Mouse (Mus musculus): ENCODE data around the gene Gpm6a. TPM values are rescaled to one million over a fixed set of nuclear protein-coding genes. Genes with fewer than 3 reads are reported as not detected.

Gene Gpm6a
- 18.9 and 19.3 TPM in 2 replicates for polyA plus RNA-seq (2015; fragmentation: Nextera tagmentation; extraction: Ambion mirVana)

DNA sequence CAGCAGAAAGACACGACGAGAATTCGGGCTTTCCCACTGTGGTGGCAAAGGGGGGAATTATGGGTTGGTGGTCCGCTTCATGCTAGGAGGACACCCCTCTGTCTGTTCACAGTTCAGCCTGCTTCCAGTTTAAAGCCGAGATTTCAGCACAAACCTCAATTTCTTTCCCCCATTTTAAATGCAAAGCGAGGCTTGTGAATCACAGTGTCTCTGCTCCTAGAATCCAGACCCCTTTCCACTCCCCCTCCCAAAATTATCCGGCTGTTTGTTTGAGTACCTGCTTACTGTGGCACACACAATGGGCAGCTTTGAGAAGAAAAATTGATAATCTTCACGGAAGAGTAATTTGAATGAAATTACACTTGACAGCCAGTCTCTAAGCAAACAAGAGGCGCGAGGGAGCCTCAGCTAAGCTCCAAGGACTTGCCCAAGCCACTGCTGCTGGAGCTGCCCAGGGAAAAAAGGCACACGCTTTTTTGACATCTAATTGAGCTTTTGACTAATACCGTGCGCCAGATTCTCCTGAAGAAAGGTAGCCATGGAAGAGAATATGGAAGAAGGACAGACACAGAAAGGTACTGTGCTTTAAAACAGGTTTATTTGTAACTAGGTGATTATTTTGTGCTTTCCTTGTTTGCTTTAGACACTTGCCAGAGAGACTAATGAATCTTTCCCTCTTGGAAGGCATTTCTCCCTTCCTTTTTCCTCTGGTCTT lies at the start of gene Gpm6a:
TSS of gene Gpm6a (plus strand) at position 103 of the 715 bp plus-strand sequence.
- no peaks in the 10 kb centered on the region for H3K4me1 ChIP-seq
- no peak for ATAC-seq (replicated peaks; ENCODE audit: low FRiP score)
- H3K4me3 ChIP-seq (replicated peaks): no peak within 1 kb of the TSS
- H3K27me3 ChIP-seq: no peaks in the 10 kb centered on the region
- H3K27ac ChIP-seq: no peak within 1 kb of the TSS
- no peaks in the 10 kb centered on the region for H3K9me3 ChIP-seq (replicated peaks)
- H3K9ac ChIP-seq: no peak within 1 kb of the TSS
- peak within 1 kb of the TSS; percentile 30; the same call in 1 of the 2 replicates for H3K4me2 ChIP-seq
- WGBS: 28% methylated on average over 13 of the region's 13 CpGs
- H3K36me3 ChIP-seq: no peaks in the 10 kb centered on the region

DNA sequence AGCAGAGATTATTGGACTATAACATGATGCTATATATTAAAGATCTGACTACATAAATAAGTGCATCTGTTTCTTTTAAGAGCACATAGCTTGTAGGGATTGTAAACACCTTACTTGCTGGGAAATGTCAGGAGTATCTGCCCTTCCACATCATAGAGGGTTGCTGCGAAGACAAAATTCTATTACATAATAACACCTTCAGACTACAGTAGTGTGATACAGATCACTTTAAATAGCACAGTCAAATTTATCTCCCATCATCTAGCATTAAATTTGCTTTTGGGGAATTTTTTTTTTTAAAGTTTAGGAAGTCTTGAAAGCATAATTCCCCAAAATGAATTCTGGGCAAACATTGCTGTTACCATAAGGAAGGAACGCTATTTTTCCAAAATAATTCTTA lies 41.8 kb upstream of the Gpm6a start:
- Histone ChIP-seq H3K27me3 (no peaks in the 10 kb centered on the region), H3K4me1 (no peaks in the 10 kb centered on the region), H3K9ac (no peak overlapping the region), H3K4me3 (replicated peaks) (no peak overlapping the region), H3K36me3 (no peaks in the 10 kb centered on the region), H3K4me2 (no peak overlapping the region), H3K9me3 (replicated peaks) (no peaks in the 10 kb centered on the region), H3K27ac (no peak overlapping the region)
- no peak for ATAC-seq (replicated peaks; ENCODE audit: low FRiP score)
- WGBS: 92% methylated on average over 2 of the region's 2 CpGs

DNA sequence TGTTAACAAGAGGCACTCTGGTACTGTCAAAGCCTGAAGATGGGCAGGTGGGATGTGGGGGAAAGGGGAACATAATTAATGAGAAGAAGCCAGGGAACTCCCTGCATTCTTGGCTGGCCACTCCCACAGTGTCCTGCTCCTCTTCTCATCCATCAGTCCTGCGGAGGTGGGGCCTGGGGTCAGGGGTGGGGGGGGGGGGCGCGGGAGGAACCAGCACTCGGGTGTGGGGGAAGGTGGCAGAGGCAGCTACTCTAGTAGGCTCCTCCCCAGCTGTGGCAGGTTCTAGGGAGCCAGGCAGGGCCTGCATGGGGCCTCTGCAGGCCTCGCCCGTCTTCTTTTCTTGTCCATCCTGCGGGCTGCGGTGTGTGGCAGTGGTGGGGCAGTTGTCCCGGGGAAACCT lies 36.9 kb upstream of the Gpm6a start:
- Histone ChIP-seq H3K4me1 (no peaks in the 10 kb centered on the region), H3K9ac (no peak overlapping the region), H3K36me3 (no peaks in the 10 kb centered on the region), H3K9me3 (replicated peaks) (no peaks in the 10 kb centered on the region), H3K4me3 (replicated peaks) (no peak overlapping the region), H3K4me2 (no peak overlapping the region), H3K27me3 (no peaks in the 10 kb centered on the region), H3K27ac (no peak overlapping the region)
- WGBS: 69% methylated on average over 6 of the region's 9 CpGs
- peak; percentile 74; the same call in 1 of the 2 replicates for ATAC-seq (replicated peaks; ENCODE audit: low FRiP score)

- no peak overlapping the region for H3K4me2 ChIP-seq
- no peaks in the 10 kb centered on the region for H3K4me1 ChIP-seq
- no peak overlapping the region for H3K9ac ChIP-seq
- no peaks in the 10 kb centered on the region for H3K27me3 ChIP-seq
- H3K27ac ChIP-seq: no peak overlapping the region
- no peaks in the 10 kb centered on the region for H3K9me3 ChIP-seq (replicated peaks)
- no peak overlapping the region for H3K4me3 ChIP-seq (replicated peaks)
- H3K36me3 ChIP-seq: no peaks in the 10 kb centered on the region
- ATAC-seq (replicated peaks; ENCODE audit: low FRiP score): no peak
- 56% methylated on average over 2 of the region's 2 CpGs for WGBS
Observed at GRCm38 (mm10) chr8:54922160-54922855, 32.3 kb upstream of the Gpm6a start.

DNA sequence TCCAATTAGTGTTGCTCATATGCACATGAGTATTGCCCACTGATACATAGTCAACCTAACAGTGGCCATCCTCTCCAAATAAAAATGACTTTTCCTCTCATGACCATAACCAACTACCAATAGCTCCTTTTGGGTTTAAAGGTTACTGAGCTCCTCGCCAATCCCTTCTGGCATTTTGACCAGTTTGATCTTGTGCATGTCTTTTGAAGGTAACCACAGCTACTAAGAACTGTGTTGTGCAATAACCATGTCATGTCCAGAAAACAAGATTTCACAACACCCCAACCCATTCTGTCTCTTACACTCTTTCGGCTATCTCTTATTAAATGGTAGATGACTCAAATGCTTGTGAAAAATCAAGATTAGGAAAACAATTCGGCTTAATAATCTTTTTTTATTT lies 29.7 kb upstream of the Gpm6a start:
- no peaks in the 10 kb centered on the region for H3K36me3 ChIP-seq
- H3K27ac ChIP-seq: no peak overlapping the region
- 85% methylated on average over 3 of the region's 3 CpGs for WGBS
- H3K27me3 ChIP-seq: no peaks in the 10 kb centered on the region
- no peaks in the 10 kb centered on the region for H3K4me1 ChIP-seq
- H3K4me2 ChIP-seq: no peak overlapping the region
- no peak overlapping the region for H3K9ac ChIP-seq
- no peak for ATAC-seq (replicated peaks; ENCODE audit: low FRiP score)
- no peaks in the 10 kb centered on the region for H3K9me3 ChIP-seq (replicated peaks)
- no peak overlapping the region for H3K4me3 ChIP-seq (replicated peaks)

DNA sequence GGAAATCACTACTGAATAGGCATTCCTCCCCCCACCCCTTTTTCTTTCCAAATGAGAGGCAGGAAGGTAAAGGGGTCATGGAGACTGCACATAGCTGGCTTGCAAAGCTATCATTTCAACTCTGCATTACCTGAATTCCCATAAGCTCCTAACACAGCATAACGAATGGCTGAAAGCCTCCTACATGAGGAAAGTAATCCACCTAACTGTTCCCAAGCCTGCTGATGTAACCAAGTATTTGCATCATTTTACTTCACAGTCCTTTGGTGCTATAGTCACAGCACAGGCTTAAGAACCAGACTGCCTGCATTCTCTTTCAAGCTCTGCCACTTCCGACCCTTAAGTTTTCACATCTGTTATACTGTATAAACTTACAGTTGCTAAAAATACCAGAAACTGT lies 22.3 kb upstream of the Gpm6a start:
- no peaks in the 10 kb centered on the region for H3K9me3 ChIP-seq (replicated peaks)
- ATAC-seq (replicated peaks; ENCODE audit: low FRiP score): no peak
- H3K4me1 ChIP-seq: no peaks in the 10 kb centered on the region
- no peak overlapping the region for H3K4me3 ChIP-seq (replicated peaks)
- H3K9ac ChIP-seq: no peak overlapping the region
- no peak overlapping the region for H3K4me2 ChIP-seq
- no peaks in the 10 kb centered on the region for H3K36me3 ChIP-seq
- H3K27ac ChIP-seq: no peak overlapping the region
- H3K27me3 ChIP-seq: no peaks in the 10 kb centered on the region
- 68% methylated on average over 2 of the region's 2 CpGs for WGBS

GRCm38 (mm10) chr8:54953351-54953750 lies 1.3 kb upstream of the Gpm6a start:
- H3K9ac ChIP-seq: no peak overlapping the region
- H3K9me3 ChIP-seq (replicated peaks): no peaks in the 10 kb centered on the region
- H3K27ac ChIP-seq: no peak overlapping the region
- no peaks in the 10 kb centered on the region for H3K4me1 ChIP-seq
- no peak overlapping the region for H3K4me3 ChIP-seq (replicated peaks)
- no peaks in the 10 kb centered on the region for H3K27me3 ChIP-seq
- no peak overlapping the region for H3K4me2 ChIP-seq
- WGBS: 85% methylated on average over 2 of the region's 2 CpGs
- no peak for ATAC-seq (replicated peaks; ENCODE audit: low FRiP score)
- H3K36me3 ChIP-seq: no peaks in the 10 kb centered on the region

DNA sequence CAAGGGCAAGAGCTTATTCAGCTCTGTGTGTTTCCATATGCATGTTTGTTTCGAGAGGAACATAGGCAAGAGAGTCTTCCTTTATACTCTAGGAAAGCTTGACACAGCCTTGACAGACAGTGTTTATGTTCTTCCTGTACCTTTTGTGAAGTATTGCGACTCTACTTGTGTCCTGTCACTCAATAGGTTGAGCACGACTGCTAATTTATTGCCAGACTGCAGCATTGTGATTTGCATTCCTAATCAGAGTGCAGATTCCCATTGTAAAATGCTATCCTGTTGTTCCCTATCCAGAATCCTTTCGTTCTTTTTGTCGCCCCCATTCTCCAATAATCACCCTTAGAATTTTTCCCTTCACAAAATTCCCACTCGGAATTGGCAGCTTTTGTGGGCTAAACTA lies 613 bp upstream of the Gpm6a start:
- no peaks in the 10 kb centered on the region for H3K4me1 ChIP-seq
- no peak overlapping the region for H3K4me3 ChIP-seq (replicated peaks)
- ATAC-seq (replicated peaks; ENCODE audit: low FRiP score): no peak
- H3K27ac ChIP-seq: no peak overlapping the region
- 52% methylated on average over 6 of the region's 6 CpGs for WGBS
- H3K27me3 ChIP-seq: no peaks in the 10 kb centered on the region
- no peaks in the 10 kb centered on the region for H3K9me3 ChIP-seq (replicated peaks)
- H3K4me2 ChIP-seq: no peak overlapping the region
- H3K9ac ChIP-seq: no peak overlapping the region
- no peaks in the 10 kb centered on the region for H3K36me3 ChIP-seq

GRCm38 (mm10) chr8:54955456-54955800 lies 785 bp downstream of the Gpm6a start:
- H3K4me3 ChIP-seq (replicated peaks): no peak overlapping the region
- no peak overlapping the region for H3K4me2 ChIP-seq
- H3K9ac ChIP-seq: no peak overlapping the region
- H3K9me3 ChIP-seq (replicated peaks): no peaks in the 10 kb centered on the region
- no peaks in the 10 kb centered on the region for H3K27me3 ChIP-seq
- no peak for ATAC-seq (replicated peaks; ENCODE audit: low FRiP score)
- H3K27ac ChIP-seq: no peak overlapping the region
- WGBS: 84% methylated on average over 3 of the region's 3 CpGs
- H3K4me1 ChIP-seq: no peaks in the 10 kb centered on the region
- H3K36me3 ChIP-seq: no peaks in the 10 kb centered on the region

DNA sequence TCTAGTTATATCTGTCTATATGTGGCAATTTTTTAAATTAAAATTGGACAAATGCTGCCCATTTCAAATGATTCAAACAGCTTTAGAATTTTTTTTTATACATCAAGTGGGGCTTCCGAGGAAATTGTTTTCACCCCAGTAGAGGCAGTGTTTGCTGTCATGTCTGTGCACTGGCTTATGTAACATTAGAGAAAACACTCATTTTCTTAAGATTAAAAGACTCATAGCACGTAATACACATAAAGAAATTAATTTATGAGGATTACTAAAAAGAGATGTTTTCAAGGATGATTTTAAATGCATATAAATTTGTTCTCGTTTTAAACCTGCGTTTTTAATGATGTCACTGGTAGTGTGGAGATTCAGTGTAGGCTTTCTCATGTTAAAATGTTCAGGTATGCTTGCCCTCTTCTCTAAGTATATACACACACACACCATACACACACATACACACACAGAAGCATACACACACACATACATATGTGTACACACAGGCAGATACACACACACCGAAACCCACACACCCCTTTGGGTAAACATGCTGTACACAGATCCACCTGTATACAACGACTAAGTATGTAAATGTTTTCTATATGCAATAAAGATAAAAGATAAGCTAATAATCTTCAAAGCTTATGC lies 1.4 kb downstream of the Gpm6a start:
- 83% methylated on average over 6 of the region's 6 CpGs for WGBS
- no peak overlapping the region for H3K27ac ChIP-seq
- H3K9ac ChIP-seq: no peak overlapping the region
- no peaks in the 10 kb centered on the region for H3K27me3 ChIP-seq
- no peaks in the 10 kb centered on the region for H3K9me3 ChIP-seq (replicated peaks)
- no peaks in the 10 kb centered on the region for H3K36me3 ChIP-seq
- H3K4me2 ChIP-seq: no peak overlapping the region
- H3K4me3 ChIP-seq (replicated peaks): no peak overlapping the region
- no peak for ATAC-seq (replicated peaks; ENCODE audit: low FRiP score)
- no peaks in the 10 kb centered on the region for H3K4me1 ChIP-seq

DNA sequence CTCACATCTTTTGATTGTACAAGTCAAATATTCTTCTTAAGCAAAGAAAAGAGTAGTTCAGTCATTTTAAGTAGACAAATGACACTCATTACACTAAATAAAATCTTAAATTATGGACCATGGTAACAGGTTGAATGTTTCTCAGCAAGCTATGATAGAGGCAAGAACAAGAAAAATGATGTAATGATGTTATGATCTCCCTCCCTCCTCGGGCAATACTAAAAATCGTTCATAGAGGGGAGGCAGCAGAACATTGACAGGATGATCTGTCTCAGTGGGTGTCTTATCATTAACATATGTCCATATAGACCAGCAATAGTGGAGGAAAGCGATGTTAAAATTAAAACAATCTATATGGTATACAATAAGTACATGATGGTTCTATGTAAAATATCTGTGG lies 2.1 kb downstream of the Gpm6a start:
- Histone ChIP-seq H3K9ac (no peak overlapping the region), H3K27ac (no peak overlapping the region), H3K36me3 (no peaks in the 10 kb centered on the region), H3K4me1 (no peaks in the 10 kb centered on the region), H3K4me3 (replicated peaks) (no peak overlapping the region), H3K4me2 (no peak overlapping the region), H3K9me3 (replicated peaks) (no peaks in the 10 kb centered on the region), H3K27me3 (no peaks in the 10 kb centered on the region)
- ATAC-seq (replicated peaks; ENCODE audit: low FRiP score): no peak
- 88% methylated on average over 3 of the region's 3 CpGs for WGBS

DNA sequence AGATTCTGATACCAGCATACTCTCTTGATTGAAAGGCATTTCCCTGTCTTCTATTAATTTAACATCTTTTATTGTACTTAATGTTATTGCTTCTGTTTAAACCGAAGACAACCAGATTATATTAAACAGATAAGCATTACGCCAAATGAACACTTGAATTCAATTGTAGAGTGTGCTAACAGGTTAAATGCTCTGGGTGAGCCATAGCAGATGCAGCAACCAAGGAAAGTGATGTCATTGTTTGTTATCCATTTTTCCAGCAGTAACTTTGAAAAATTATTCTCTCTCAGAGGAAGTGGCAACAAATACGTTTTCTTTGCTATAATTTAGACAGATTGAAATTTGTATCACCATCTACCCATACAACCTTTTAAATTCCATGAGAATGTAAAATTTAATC lies 2.9 kb downstream of the Gpm6a start:
- no peaks in the 10 kb centered on the region for H3K4me1 ChIP-seq
- no peak for ATAC-seq (replicated peaks; ENCODE audit: low FRiP score)
- H3K4me3 ChIP-seq (replicated peaks): no peak overlapping the region
- 75% methylated on average over 3 of the region's 3 CpGs for WGBS
- no peak overlapping the region for H3K27ac ChIP-seq
- no peak overlapping the region for H3K4me2 ChIP-seq
- H3K36me3 ChIP-seq: no peaks in the 10 kb centered on the region
- H3K27me3 ChIP-seq: no peaks in the 10 kb centered on the region
- H3K9ac ChIP-seq: no peak overlapping the region
- no peaks in the 10 kb centered on the region for H3K9me3 ChIP-seq (replicated peaks)
